29 mouse cellular contexts compared by ENCODE assay signal in genomic region chr4:151953209-151953608, GRCm38 (mm10). TPM values are rescaled to one million over a fixed set of nuclear protein-coding genes. Genes with fewer than 3 reads are reported as not detected.
DNase-seq lines count a peak whose midpoint lies in the region; ATAC-seq and TF ChIP-seq lines count a peak whose summit lies in the region.
"Had no signal": no experiment of that assay in that cellular context is flagged by ENCODE, and none has a peak within 500 bp of the region (broad histone marks: within the 10 kb centered on the region; RNA-seq: fewer than 3 reads in every experiment).

No protein-coding gene starts in this region.

- H3K4me1 ChIP-seq in intestine, embryonic 16.5 days (ENCODE audit: control insufficient read depth, insufficient read depth, low read length) = no peaks in the 10 kb centered on the region
- H3K4me1 ChIP-seq in intestine, postnatal 0 days (replicated peaks; ENCODE audit: control insufficient read depth, insufficient read depth, low read length) = no peaks in the 10 kb centered on the region
- peaks cover 47% of the 10 kb centered on the region for H3K4me1 ChIP-seq in liver, embryonic 12.5 days
- H3K4me1 ChIP-seq in liver, embryonic 15.5 days (replicated peaks) = peaks cover 64% of the 10 kb centered on the region
- H3K4me1 ChIP-seq in midbrain, embryonic 13.5 days (replicated peaks) = no peaks in the 10 kb centered on the region
- H3K4me1 ChIP-seq: forebrain, embryonic 10.5 days; forebrain, embryonic 13.5 days had no signal

- ATAC-seq in intestine, embryonic 16.5 days = peak; percentile 34; the same call in 1 of the 2 replicates
- ATAC-seq in intestine, postnatal 0 days = no peak
- peak; percentile 8; the same call in 1 of the 2 replicates for ATAC-seq in liver, embryonic 12.5 days
- 0 out of 2 replicates have a peak, but pooled peaks have one; percentile 17 for ATAC-seq in liver, embryonic 15.5 days (ENCODE audit: insufficient read depth)
- no peak for ATAC-seq in midbrain, embryonic 13.5 days
- ATAC-seq: forebrain, embryonic 13.5 days; forebrain, embryonic 16.5 days; hindbrain, postnatal 0 days had no signal

- no peak overlapping the region for H3K27ac ChIP-seq in intestine, embryonic 16.5 days (ENCODE audit: low read length)
- no peak overlapping the region for H3K27ac ChIP-seq in intestine, postnatal 0 days (ENCODE audit: low read depth, low read length)
- H3K27ac ChIP-seq in liver, embryonic 12.5 days = peak overlapping the region; percentile 98
- H3K27ac ChIP-seq in liver, embryonic 15.5 days (replicated peaks) = peak overlapping the region; percentile 66
- H3K27ac ChIP-seq in midbrain, embryonic 13.5 days = no peak overlapping the region
- H3K27ac ChIP-seq: forebrain, embryonic 10.5 days; forebrain, embryonic 13.5 days; heart, adult 2 months; heart, embryonic 10.5 days; heart, embryonic 13.5 days; hindbrain, embryonic 14.5 days; hindbrain, postnatal 0 days had no signal

- 60% methylated on average over 6 of the region's 6 CpGs for WGBS in intestine, embryonic 16.5 days
- 58% methylated on average over 6 of the region's 6 CpGs for WGBS in intestine, postnatal 0 days
- 75% methylated on average over 6 of the region's 6 CpGs for WGBS in liver, embryonic 12.5 days (ENCODE audit: insufficient replicate concordance)
- WGBS in liver, embryonic 15.5 days (ENCODE audit: insufficient replicate concordance) = 69% methylated on average over 6 of the region's 6 CpGs
- 90% methylated on average over 6 of the region's 6 CpGs for WGBS in midbrain, embryonic 13.5 days

- H3K27me3 ChIP-seq in intestine, embryonic 16.5 days (replicated peaks; ENCODE audit: control insufficient read depth, insufficient read depth, low read length) = no peaks in the 10 kb centered on the region
- H3K27me3 ChIP-seq in intestine, postnatal 0 days (replicated peaks; ENCODE audit: control insufficient read depth, insufficient read depth, low read length) = no peaks in the 10 kb centered on the region
- H3K27me3 ChIP-seq in liver, embryonic 12.5 days (replicated peaks) = no peaks in the 10 kb centered on the region
- H3K27me3 ChIP-seq in liver, embryonic 15.5 days = no peaks in the 10 kb centered on the region
- H3K27me3 ChIP-seq in midbrain, embryonic 13.5 days = no peaks in the 10 kb centered on the region
- H3K27me3 ChIP-seq: CH12.LX; forebrain, embryonic 13.5 days; heart, embryonic 13.5 days had no signal

- peak; percentile 86 for DNase-seq in yolk sac, embryonic 10.5 days (ENCODE audit: low spot score)
- DNase-seq in layer of hippocampus, adult 11-12 months (ENCODE audit: low spot score) = no peak
- no peak for DNase-seq in frontal cortex, postnatal 14 days (ENCODE audit: low spot score in 2 of 2)
- DNase-seq: adrenal gland, adult 8-10 months; adrenal gland, postnatal 25 days; B cell, adult 2 months; cerebellum, adult 11-12 months; cerebellum, adult 8-10 months; cerebellum, postnatal 10 days; cerebellum, postnatal 36 days; embryo, embryonic 11 days; gastrocnemius, postnatal 36 days; heart, adult 2 months; heart, postnatal 14 days; heart, postnatal 4 days had no signal

- H3K9ac ChIP-seq in intestine, embryonic 16.5 days (ENCODE audit: low read depth, low read length) = no peak overlapping the region
- H3K9ac ChIP-seq in intestine, postnatal 0 days (ENCODE audit: low read depth, low read length) = no peak overlapping the region
- no peak overlapping the region for H3K9ac ChIP-seq in liver, embryonic 12.5 days
- no peak overlapping the region for H3K9ac ChIP-seq in liver, embryonic 15.5 days
- no peak overlapping the region for H3K9ac ChIP-seq in midbrain, embryonic 13.5 days (replicated peaks)
- H3K9ac ChIP-seq: forebrain, embryonic 13.5 days; heart, embryonic 13.5 days; hindbrain, embryonic 14.5 days had no signal

- no peaks in the 10 kb centered on the region for H3K9me3 ChIP-seq in intestine, embryonic 16.5 days (ENCODE audit: control insufficient read depth, low read length)
- H3K9me3 ChIP-seq in intestine, postnatal 0 days (ENCODE audit: control insufficient read depth) = no peaks in the 10 kb centered on the region
- H3K9me3 ChIP-seq in liver, embryonic 12.5 days (replicated peaks) = no peaks in the 10 kb centered on the region
- H3K9me3 ChIP-seq in liver, embryonic 15.5 days (replicated peaks) = no peaks in the 10 kb centered on the region
- no peaks in the 10 kb centered on the region for H3K9me3 ChIP-seq in midbrain, embryonic 13.5 days
- H3K9me3 ChIP-seq: forebrain, embryonic 10.5 days; forebrain, embryonic 13.5 days; G1E; heart, embryonic 10.5 days; heart, embryonic 13.5 days had no signal

- H3K4me2 ChIP-seq in intestine, embryonic 16.5 days (ENCODE audit: low read depth, low read length) = no peak overlapping the region
- H3K4me2 ChIP-seq in intestine, postnatal 0 days (replicated peaks; ENCODE audit: low read depth) = no peak overlapping the region
- H3K4me2 ChIP-seq in liver, embryonic 12.5 days = no peak overlapping the region
- H3K4me2 ChIP-seq in liver, embryonic 15.5 days = no peak overlapping the region
- no peak overlapping the region for H3K4me2 ChIP-seq in midbrain, embryonic 13.5 days (replicated peaks)
- H3K4me2 ChIP-seq: forebrain, embryonic 13.5 days; heart, embryonic 13.5 days; hindbrain, embryonic 14.5 days had no signal

- no peak for TF ChIP-seq CTCF in intestine, postnatal 0 days (IDR thresholded peaks at IDR 0.05; ENCODE audit: low read depth)

- H3K4me3 ChIP-seq in intestine, embryonic 16.5 days (ENCODE audit: low read length) = no peak overlapping the region
- H3K4me3 ChIP-seq in intestine, postnatal 0 days (ENCODE audit: low read depth, low read length) = no peak overlapping the region
- no peak overlapping the region for H3K4me3 ChIP-seq in liver, embryonic 12.5 days
- no peak overlapping the region for H3K4me3 ChIP-seq in liver, embryonic 15.5 days (replicated peaks)
- H3K4me3 ChIP-seq in midbrain, embryonic 13.5 days (replicated peaks) = no peak overlapping the region
- H3K4me3 ChIP-seq: forebrain, embryonic 10.5 days; forebrain, embryonic 13.5 days; heart, adult 2 months; heart, embryonic 10.5 days; heart, embryonic 13.5 days had no signal

- peaks cover 15% of the 10 kb centered on the region; the same call in 1 of the 2 replicates for H3K36me3 ChIP-seq in intestine, embryonic 16.5 days (ENCODE audit: control insufficient read depth, insufficient read depth, low read length)
- peaks cover 53% of the 10 kb centered on the region for H3K36me3 ChIP-seq in intestine, postnatal 0 days (ENCODE audit: control insufficient read depth, insufficient read depth)
- peaks cover 96% of the 10 kb centered on the region for H3K36me3 ChIP-seq in liver, embryonic 12.5 days
- peaks cover 88% of the 10 kb centered on the region for H3K36me3 ChIP-seq in liver, embryonic 15.5 days (replicated peaks)
- H3K36me3 ChIP-seq in midbrain, embryonic 13.5 days = peaks cover 75% of the 10 kb centered on the region

RNA-seq across cellular contexts. Expression of gene Dnajc11, which starts 19.7 kb away (rescaled TPM):
- 71.0 and 73.6 TPM in 2 replicates for polyA plus RNA-seq in intestine, embryonic 16.5 days (2015; fragmentation: Nextera tagmentation; extraction: Ambion mirVana)
- polyA plus RNA-seq in intestine, postnatal 0 days (2015; fragmentation: Nextera tagmentation; extraction: Ambion mirVana) = 25.7 and 29.7 TPM in 2 replicates
- polyA plus RNA-seq in liver, embryonic 12.5 days (2016; fragmentation: Nextera tagmentation; extraction: Ambion mirVana) = 74.4 and 85.1 TPM in 2 replicates
- 45.5 and 49.1 TPM in 2 replicates for polyA plus RNA-seq in liver, embryonic 15.5 days (2015; fragmentation: Nextera tagmentation; extraction: Ambion mirVana)
- 88.0 and 89.2 TPM in 2 replicates for polyA plus RNA-seq in midbrain, embryonic 13.5 days (2015; fragmentation: Nextera tagmentation; extraction: Ambion mirVana)

RNA-seq across cellular contexts. Expression of gene Thap3, which starts 35.6 kb away (rescaled TPM):
- polyA plus RNA-seq in intestine, embryonic 16.5 days (2015; fragmentation: Nextera tagmentation; extraction: Ambion mirVana) = 27.0 and 29.0 TPM in 2 replicates
- polyA plus RNA-seq in intestine, postnatal 0 days (2015; fragmentation: Nextera tagmentation; extraction: Ambion mirVana) = 15.4 and 16.6 TPM in 2 replicates
- polyA plus RNA-seq in liver, embryonic 12.5 days (2016; fragmentation: Nextera tagmentation; extraction: Ambion mirVana) = 10.0 and 10.3 TPM in 2 replicates
- polyA plus RNA-seq in liver, embryonic 15.5 days (2015; fragmentation: Nextera tagmentation; extraction: Ambion mirVana) = 6.4 and 7.9 TPM in 2 replicates
- polyA plus RNA-seq in midbrain, embryonic 13.5 days (2015; fragmentation: Nextera tagmentation; extraction: Ambion mirVana) = 34.7 and 38.0 TPM in 2 replicates

RNA-seq across cellular contexts. Expression of gene Phf13, which starts 42.8 kb away (rescaled TPM):
- 15.5 and 16.7 TPM in 2 replicates for polyA plus RNA-seq in intestine, embryonic 16.5 days (2015; fragmentation: Nextera tagmentation; extraction: Ambion mirVana)
- polyA plus RNA-seq in intestine, postnatal 0 days (2015; fragmentation: Nextera tagmentation; extraction: Ambion mirVana) = 10.6 and 11.0 TPM in 2 replicates
- polyA plus RNA-seq in liver, embryonic 12.5 days (2016; fragmentation: Nextera tagmentation; extraction: Ambion mirVana) = 10.4 and 11.2 TPM in 2 replicates
- polyA plus RNA-seq in liver, embryonic 15.5 days (2015; fragmentation: Nextera tagmentation; extraction: Ambion mirVana) = 5.1 and 5.7 TPM in 2 replicates
- polyA plus RNA-seq in midbrain, embryonic 13.5 days (2015; fragmentation: Nextera tagmentation; extraction: Ambion mirVana) = 17.5 and 17.7 TPM in 2 replicates

RNA-seq across cellular contexts. Expression of gene Klhl21, which starts 55.4 kb away (rescaled TPM):
- 7.4 and 8.3 TPM in 2 replicates for polyA plus RNA-seq in intestine, embryonic 16.5 days (2015; fragmentation: Nextera tagmentation; extraction: Ambion mirVana)
- 5.3 and 5.8 TPM in 2 replicates for polyA plus RNA-seq in intestine, postnatal 0 days (2015; fragmentation: Nextera tagmentation; extraction: Ambion mirVana)
- polyA plus RNA-seq in liver, embryonic 12.5 days (2016; fragmentation: Nextera tagmentation; extraction: Ambion mirVana) = 10.9 and 12.0 TPM in 2 replicates
- 6.3 and 7.2 TPM in 2 replicates for polyA plus RNA-seq in liver, embryonic 15.5 days (2015; fragmentation: Nextera tagmentation; extraction: Ambion mirVana)
- 2.0 and 3.0 TPM in 2 replicates for polyA plus RNA-seq in midbrain, embryonic 13.5 days (2015; fragmentation: Nextera tagmentation; extraction: Ambion mirVana)

Comparison
In these comparisons a context has a peak if more than half of its experiments do, and no peak if none do; other contexts are left out.
1. ATAC-seq: peak in intestine, embryonic 16.5 days (single experiment), liver, embryonic 12.5 days (single experiment) and liver, embryonic 15.5 days (single experiment); none in intestine, postnatal 0 days (single experiment) and midbrain, embryonic 13.5 days (single experiment).
2. H3K27ac ChIP-seq: peak in liver, embryonic 12.5 days (single experiment) and liver, embryonic 15.5 days (single experiment); none in intestine, embryonic 16.5 days (single experiment), intestine, postnatal 0 days (single experiment) and midbrain, embryonic 13.5 days (single experiment).